Mouse (Mus musculus) forebrain, embryonic 13.5 days (tissue): ENCODE measurements around the gene Snapin. TPM values are rescaled to one million over a fixed set of nuclear protein-coding genes. Genes with fewer than 3 reads are reported as not detected.

ENCODE experiments used
- ATAC-seq: fragments of 200-750 bp; cut with Nextera tagmentation; 2 replicates; pipeline ENCODE4 v1.8.0; 2017
- H3K27ac ChIP-seq: fragments of 300-500 bp; sonication (generic); 2 replicates; pipeline ENCODE4 v1.5.1; 2015; ENCODE audit warnings: inconsistent platforms, mild to moderate bottlenecking, moderate library complexity
- H3K27me3 ChIP-seq: fragments of 300-500 bp; sonication (generic); 2 replicates; pipeline ENCODE4 v1.6.1; 2015; ENCODE audit warnings: mild to moderate bottlenecking, inconsistent platforms
- H3K36me3 ChIP-seq: fragments of 300-500 bp; sonication (generic); 2 replicates; pipeline ENCODE4 v1.6.1; 2015; ENCODE audit warnings: mild to moderate bottlenecking, inconsistent platforms; ENCODE audit not compliant: poor library complexity, severe bottlenecking
- H3K4me1 ChIP-seq: fragments of 300-500 bp; sonication (generic); 2 replicates; pipeline ENCODE4 v1.6.1; 2015; ENCODE audit warnings: inconsistent platforms
- H3K4me2 ChIP-seq: fragments of 300-500 bp; sonication (generic); 2 replicates; pipeline ENCODE4 v1.6.1; 2015; ENCODE audit warnings: inconsistent platforms, mild to moderate bottlenecking, moderate library complexity
- H3K4me3 ChIP-seq: fragments of 300-500 bp; sonication (generic); 2 replicates; pipeline ENCODE4 v1.5.1; 2015; ENCODE audit warnings: mild to moderate bottlenecking, inconsistent platforms
- H3K9ac ChIP-seq: fragments of 300-500 bp; sonication (generic); 2 replicates; pipeline ENCODE4 v1.6.1; 2015; ENCODE audit warnings: mild to moderate bottlenecking, inconsistent platforms
- H3K9me3 ChIP-seq: fragments of 300-500 bp; sonication (generic); replicated peaks from 2 replicates; pipeline ENCODE4 v1.6.1; 2016; ENCODE audit warnings: inconsistent platforms
- WGBS: fragments of 180-500 bp; shearing (Covaris S2); methylation state at CpG from one replicate; pipeline ENCODE4 v1.1.7; 2015; 5-methylcytosine and 5-hydroxymethylcytosine counted together
- polyA plus RNA-seq: library from polyadenylated mRNA; unstranded; fragments of >200 nt; fragmentation: Nextera tagmentation; extraction: Ambion mirVana; gene quantifications from 2 replicates; pipeline ENCODE4 v1.2.1, GENCODE M21; 2015

Gene Snapin
- polyA plus RNA-seq, 1 experiment from 2014 or later, result 73.5 TPM

DNA sequence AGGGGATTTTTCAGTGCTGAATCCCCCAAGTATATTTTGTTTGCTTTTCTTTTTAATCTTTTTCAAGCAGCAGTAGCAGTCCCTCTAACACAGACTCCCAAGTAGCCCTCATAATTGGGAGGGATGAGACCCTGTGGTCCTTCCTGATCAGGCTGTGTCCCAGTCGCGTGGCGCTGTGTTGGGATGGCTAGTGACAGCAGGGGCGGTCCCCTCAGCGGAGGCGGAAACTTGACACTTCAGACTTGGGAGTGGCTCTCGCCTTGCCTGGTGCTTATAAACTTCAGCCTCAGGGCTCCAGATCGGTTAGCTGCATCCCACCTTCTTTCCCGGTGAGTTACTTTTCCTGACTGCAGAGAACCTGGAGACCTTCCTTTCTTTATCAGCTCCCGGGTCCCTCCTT is 23.9 kb upstream of the Snapin start:
- Histone ChIP-seq H3K4me1 (peaks cover 17% of the 10 kb centered on the region), H3K9me3 (no peaks in the 10 kb centered on the region), H3K36me3 (no peaks in the 10 kb centered on the region), H3K27ac (no peak overlapping the region), H3K4me3 (peak overlapping the region; percentile 38), H3K9ac (peak overlapping the region; percentile 54), H3K27me3 (peaks cover 36% of the 10 kb centered on the region), H3K4me2 (peak overlapping the region; percentile 66)
- peak; percentile 60; the same call in 1 of the 2 replicates for ATAC-seq
- 2% methylated on average over 10 of the region's 10 CpGs for WGBS

- H3K9ac ChIP-seq, result peak within 1 kb of the TSS; percentile 54
- no peaks in the 10 kb centered on the region for H3K36me3 ChIP-seq
- H3K4me2 ChIP-seq, result peak within 1 kb of the TSS; percentile 66
- peak within 1 kb of the TSS; percentile 38 for H3K4me3 ChIP-seq
- no peaks in the 10 kb centered on the region for H3K9me3 ChIP-seq
- peaks cover 17% of the 10 kb centered on the region for H3K4me1 ChIP-seq
- H3K27me3 ChIP-seq, result peaks cover 36% of the 10 kb centered on the region
- H3K27ac ChIP-seq, result no peak within 1 kb of the TSS
- WGBS, result 4% methylated on average over 25 of the region's 25 CpGs
- ATAC-seq, result peak; percentile 25; the same call in 1 of the 2 replicates
Observed at GRCm38 (mm10) chr3:90513796-90514590, 23.2 kb upstream of the Snapin start, which contains the start of the genes S100a1 and S100a13. TSS of gene S100a1 (minus strand) at chr3:90514392. TSS of gene S100a13 (plus strand) at chr3:90514435.

DNA sequence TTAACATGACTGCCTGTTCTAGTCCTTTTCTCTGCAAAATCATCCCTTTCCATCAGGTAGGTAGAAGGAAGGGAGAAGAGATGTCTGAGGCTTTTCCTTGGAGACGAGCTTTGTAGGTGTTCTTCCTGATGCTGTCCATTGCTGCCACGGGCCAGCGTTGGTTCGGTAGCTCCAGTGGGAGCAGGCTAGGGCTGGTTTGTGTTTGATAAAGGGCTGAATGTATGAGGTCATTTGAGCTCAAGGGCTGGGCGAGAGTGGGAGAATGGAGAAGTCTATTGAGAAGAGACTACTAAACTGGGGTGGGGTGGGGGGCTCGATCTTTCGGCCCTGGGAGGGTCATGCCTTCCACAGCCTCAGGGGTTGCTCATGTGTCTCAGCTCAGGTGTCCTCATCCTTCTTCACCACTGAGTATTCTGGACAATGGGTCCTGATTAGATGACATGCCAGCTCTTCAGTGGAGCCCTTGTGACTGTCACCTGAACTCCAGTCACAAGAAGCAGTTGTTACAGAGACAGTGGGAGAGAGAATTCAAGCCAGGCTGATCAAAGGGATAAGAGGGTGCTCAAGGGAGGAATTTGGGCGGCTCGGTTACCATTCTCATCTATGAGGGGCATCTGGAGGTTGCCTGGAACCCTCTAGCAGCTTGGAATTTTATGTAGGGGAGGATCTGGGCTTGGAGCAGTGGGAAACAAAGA is 22.3 kb upstream of the Snapin start:
- 84% methylated on average over 9 of the region's 9 CpGs for WGBS
- no peak overlapping the region for H3K27ac ChIP-seq
- no peaks in the 10 kb centered on the region for H3K9me3 ChIP-seq
- H3K27me3 ChIP-seq, result peaks cover 36% of the 10 kb centered on the region
- H3K36me3 ChIP-seq, result no peaks in the 10 kb centered on the region
- H3K4me2 ChIP-seq, result no peak overlapping the region
- no peak for ATAC-seq
- peaks cover 20% of the 10 kb centered on the region for H3K4me1 ChIP-seq
- no peak overlapping the region for H3K4me3 ChIP-seq
- no peak overlapping the region for H3K9ac ChIP-seq

- WGBS, result 87% methylated on average over 5 of the region's 5 CpGs
- ATAC-seq, result no peak
- peaks cover 36% of the 10 kb centered on the region for H3K27me3 ChIP-seq
- no peak overlapping the region for H3K4me2 ChIP-seq
- peaks cover 28% of the 10 kb centered on the region for H3K4me1 ChIP-seq
- H3K4me3 ChIP-seq, result no peak overlapping the region
- H3K36me3 ChIP-seq, result peaks cover 4% of the 10 kb centered on the region
- H3K9me3 ChIP-seq, result no peaks in the 10 kb centered on the region
- no peak overlapping the region for H3K27ac ChIP-seq
- no peak overlapping the region for H3K9ac ChIP-seq
Observed at GRCm38 (mm10) chr3:90512276-90512675, 21.4 kb upstream of the Snapin start.

DNA sequence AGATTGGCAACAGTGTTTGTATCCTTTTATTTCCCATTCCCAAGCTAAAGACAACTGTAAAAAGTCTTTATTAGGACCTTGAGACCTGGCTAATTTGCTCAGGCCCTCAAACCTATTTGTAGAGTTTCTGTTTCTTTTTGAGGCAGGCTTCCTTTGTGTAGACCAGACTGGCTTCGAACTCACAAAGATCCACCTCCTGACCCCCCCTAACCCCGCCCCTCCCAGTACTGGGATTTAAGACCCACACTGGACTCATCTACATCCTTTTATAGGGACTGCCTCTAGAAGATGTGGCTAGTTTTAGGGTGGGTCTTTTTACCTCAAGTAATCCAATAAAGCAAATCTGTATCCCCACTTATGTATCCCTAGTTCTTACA is 18.9 kb upstream of the Snapin start:
- Histone ChIP-seq H3K9me3 (no peaks in the 10 kb centered on the region), H3K27ac (peak overlapping the region; percentile 93), H3K4me2 (peak overlapping the region; percentile 84), H3K4me3 (peak overlapping the region; percentile 94), H3K9ac (no peak overlapping the region), H3K4me1 (peaks cover 26% of the 10 kb centered on the region), H3K36me3 (peaks cover 28% of the 10 kb centered on the region), H3K27me3 (peaks cover 24% of the 10 kb centered on the region)
- WGBS, result 6% methylated on average over 2 of the region's 2 CpGs
- ATAC-seq, result peak; percentile 36

- 0% methylated on average over 61 of the region's 66 CpGs for WGBS
- peaks cover 34% of the 10 kb centered on the region for H3K36me3 ChIP-seq
- H3K4me3 ChIP-seq, result peak within 1 kb of the TSS; percentile 94
- H3K27me3 ChIP-seq, result peaks cover 22% of the 10 kb centered on the region
- no peaks in the 10 kb centered on the region for H3K9me3 ChIP-seq
- peak; percentile 92 for ATAC-seq
- peaks cover 24% of the 10 kb centered on the region for H3K4me1 ChIP-seq
- peak within 1 kb of the TSS; percentile 84 for H3K4me2 ChIP-seq
- peak within 1 kb of the TSS; percentile 93 for H3K27ac ChIP-seq
- peak within 1 kb of the TSS; percentile 99 for H3K9ac ChIP-seq
Observed at GRCm38 (mm10) chr3:90508950-90509746, 18.3 kb upstream of the Snapin start, which contains the start of gene Chtop. TSS of gene Chtop (minus strand) at chr3:90509498.

DNA sequence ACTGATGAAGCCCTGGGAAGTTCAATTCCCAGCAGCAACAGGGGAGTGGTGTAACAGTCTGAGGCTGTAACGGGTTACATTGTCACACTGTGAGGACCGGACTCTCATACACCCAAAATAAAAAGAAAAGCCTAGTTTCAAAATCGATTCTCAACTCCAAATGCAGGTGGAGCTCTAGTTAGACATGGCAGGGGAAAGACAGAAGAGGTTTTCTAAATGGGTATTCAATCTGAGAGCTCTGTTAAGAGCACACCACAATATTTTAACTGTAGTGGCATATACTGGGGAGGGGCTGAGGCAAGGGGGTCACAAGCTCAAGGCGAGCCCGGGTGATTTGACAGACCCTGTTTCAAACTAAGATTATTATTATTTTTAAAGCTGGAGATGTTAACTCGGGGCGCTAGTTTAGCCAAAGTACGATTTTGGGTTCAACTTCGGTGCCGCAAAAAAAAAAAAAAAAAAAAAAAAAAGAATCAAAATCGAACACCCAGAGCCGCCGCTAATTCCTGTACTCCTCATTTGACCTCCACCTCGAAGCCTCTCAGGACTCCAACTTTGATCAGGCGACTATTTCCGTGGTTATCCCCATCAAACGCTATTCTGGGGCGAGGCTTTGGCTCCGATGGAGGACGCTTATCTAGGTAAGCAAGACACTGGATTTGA is 17.6 kb upstream of the Snapin start:
- Histone ChIP-seq H3K27me3 (peaks cover 14% of the 10 kb centered on the region), H3K4me1 (peaks cover 20% of the 10 kb centered on the region), H3K9ac (peak overlapping the region; percentile 99), H3K36me3 (peaks cover 41% of the 10 kb centered on the region), H3K9me3 (no peaks in the 10 kb centered on the region), H3K4me2 (peak overlapping the region; percentile 84), H3K4me3 (peak overlapping the region; percentile 94), H3K27ac (peak overlapping the region; percentile 93)
- 4% methylated on average over 20 of the region's 20 CpGs for WGBS
- ATAC-seq, result no peak

- 0 out of 2 replicates have a peak, but pooled peaks cover 4% of the 10 kb centered on the region for H3K27me3 ChIP-seq
- H3K4me2 ChIP-seq, result no peak overlapping the region
- no peak overlapping the region for H3K4me3 ChIP-seq
- H3K9me3 ChIP-seq, result no peaks in the 10 kb centered on the region
- no peak overlapping the region for H3K9ac ChIP-seq
- ATAC-seq, result no peak
- peaks cover 62% of the 10 kb centered on the region for H3K36me3 ChIP-seq
- H3K4me1 ChIP-seq, result peaks cover 20% of the 10 kb centered on the region
- WGBS, result 95% methylated on average over 3 of the region's 3 CpGs
- no peak overlapping the region for H3K27ac ChIP-seq
Observed at GRCm38 (mm10) chr3:90506362-90506761, 15.5 kb upstream of the Snapin start.

GRCm38 (mm10) chr3:90505216-90505615 is 14.4 kb upstream of the Snapin start:
- H3K4me1 ChIP-seq, result peaks cover 20% of the 10 kb centered on the region
- no peak overlapping the region for H3K4me2 ChIP-seq
- no peaks in the 10 kb centered on the region for H3K9me3 ChIP-seq
- no peaks in the 10 kb centered on the region for H3K27me3 ChIP-seq
- no peak overlapping the region for H3K9ac ChIP-seq
- no peak overlapping the region for H3K4me3 ChIP-seq
- H3K27ac ChIP-seq, result no peak overlapping the region
- H3K36me3 ChIP-seq, result peaks cover 72% of the 10 kb centered on the region
- 96% methylated on average over 5 of the region's 5 CpGs for WGBS
- ATAC-seq, result no peak

DNA sequence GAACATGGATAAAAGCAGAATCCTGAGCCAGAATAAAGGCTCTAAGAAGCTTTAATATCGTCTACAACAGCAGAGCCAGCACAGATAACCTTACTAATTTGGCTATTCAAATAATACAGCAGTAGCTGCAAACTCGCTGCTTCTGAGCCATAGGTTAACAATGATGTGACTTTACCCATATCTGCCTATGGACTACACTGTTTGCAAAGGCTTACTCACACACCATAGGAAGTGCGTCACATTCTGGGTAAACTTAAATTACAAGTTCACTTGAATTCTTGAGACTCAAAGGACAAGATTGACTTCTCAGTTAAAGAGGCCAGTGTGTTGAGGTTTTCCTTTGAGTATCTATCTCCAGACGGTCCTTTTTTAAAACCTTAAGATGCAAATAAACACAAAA is 12.6 kb upstream of the Snapin start:
- Histone ChIP-seq H3K36me3 (peaks cover 89% of the 10 kb centered on the region), H3K4me3 (no peak overlapping the region), H3K27me3 (no peaks in the 10 kb centered on the region), H3K4me2 (no peak overlapping the region), H3K27ac (no peak overlapping the region), H3K4me1 (peaks cover 20% of the 10 kb centered on the region), H3K9me3 (no peaks in the 10 kb centered on the region), H3K9ac (no peak overlapping the region)
- WGBS, result 76% methylated on average over 4 of the region's 4 CpGs
- no peak for ATAC-seq

- Histone ChIP-seq H3K36me3 (peaks cover 75% of the 10 kb centered on the region), H3K4me1 (no peaks in the 10 kb centered on the region), H3K4me3 (no peak overlapping the region), H3K9ac (no peak overlapping the region), H3K27ac (no peak overlapping the region), H3K4me2 (no peak overlapping the region), H3K9me3 (no peaks in the 10 kb centered on the region), H3K27me3 (no peaks in the 10 kb centered on the region)
- ATAC-seq, result no peak
Observed at GRCm38 (mm10) chr3:90497597-90497996, 6.8 kb upstream of the Snapin start.
